Mouse (Mus musculus) limb, embryonic 12.5 days (tissue): ENCODE data around the gene Fundc2. TPM values are rescaled to one million over a fixed set of nuclear protein-coding genes. Genes with fewer than 3 reads are reported as not detected.

ENCODE experiments used
- ATAC-seq: fragments of 200-750 bp; cut with Nextera tagmentation; 2 replicates; pipeline ENCODE4 v1.8.0; 2017; ENCODE audit warnings: low read depth, moderate TSS enrichment; ENCODE audit not compliant: insufficient number of reproducible peaks, insufficient read depth, low FRiP score, low TSS enrichment
- H3K27ac ChIP-seq: fragments of 300-500 bp; sonication (generic); 2 replicates; pipeline ENCODE4 v1.5.1; 2016; ENCODE audit warnings: mild to moderate bottlenecking, moderate library complexity
- H3K27me3 ChIP-seq: fragments of 300-500 bp; sonication (generic); 2 replicates; pipeline ENCODE4 v1.6.1; 2016; ENCODE audit warnings: mild to moderate bottlenecking, moderate library complexity
- H3K36me3 ChIP-seq: fragments of 300-500 bp; sonication (generic); 2 replicates; pipeline ENCODE4 v1.6.1; 2016; ENCODE audit warnings: mild to moderate bottlenecking, moderate library complexity
- H3K4me1 ChIP-seq: fragments of 300-500 bp; sonication (generic); replicated peaks from 2 replicates; pipeline ENCODE4 v1.6.1; 2016
- H3K4me2 ChIP-seq: fragments of 300-500 bp; sonication (generic); 2 replicates; pipeline ENCODE4 v1.6.1; 2016; ENCODE audit warnings: mild to moderate bottlenecking, moderate library complexity
- H3K4me3 ChIP-seq: fragments of 300-500 bp; sonication (generic); replicated peaks from 2 replicates; pipeline ENCODE4 v1.5.1; 2016; ENCODE audit warnings: mild to moderate bottlenecking
- H3K9ac ChIP-seq: fragments of 300-500 bp; sonication (generic); replicated peaks from 2 replicates; pipeline ENCODE4 v1.6.1; 2016; ENCODE audit warnings: mild to moderate bottlenecking, moderate library complexity
- H3K9me3 ChIP-seq: fragments of 300-500 bp; sonication (generic); 2 replicates; pipeline ENCODE4 v1.6.1; 2016; ENCODE audit warnings: mild to moderate bottlenecking, moderate library complexity
- WGBS: fragments of 180-500 bp; shearing (Covaris S2); methylation state at CpG from one replicate; pipeline ENCODE4 v1.1.7; 2016; 5-methylcytosine and 5-hydroxymethylcytosine counted together
- polyA plus RNA-seq: library from polyadenylated mRNA; unstranded; fragments of >200 nt; fragmentation: Nextera tagmentation; extraction: Ambion mirVana; gene quantifications from 2 replicates; pipeline ENCODE4 v1.2.1, GENCODE M21; 2016

Gene Fundc2
- polyA plus RNA-seq, result 47.2 and 47.6 TPM in 2 replicates

- 12% methylated on average over 25 of the region's 25 CpGs for WGBS
- H3K4me2 ChIP-seq, result peak within 1 kb of the TSS; percentile 49
- no peaks in the 10 kb centered on the region for H3K4me1 ChIP-seq
- no peaks in the 10 kb centered on the region for H3K9me3 ChIP-seq
- peak; percentile 95 for ATAC-seq
- H3K36me3 ChIP-seq, result no peaks in the 10 kb centered on the region
- H3K4me3 ChIP-seq, result peak within 1 kb of the TSS; percentile 47
- H3K9ac ChIP-seq, result peak within 1 kb of the TSS; percentile 56; the same call in 1 of the 2 replicates
- peak within 1 kb of the TSS; percentile 72 for H3K27ac ChIP-seq
- H3K27me3 ChIP-seq, result no peaks in the 10 kb centered on the region
These were observed at the start of gene Fundc2, which contains the start of gene F8 for GRCm38 (mm10) chrX:75382195-75382771. Gene Fundc2, plus strand, starts transcription at chrX:75382399. Gene F8, minus strand, starts transcription at chrX:75382615.

GRCm38 (mm10) chrX:75370197-75370596 lies 12.0 kb upstream of the Fundc2 start:
- no peaks in the 10 kb centered on the region for H3K4me1 ChIP-seq
- no peaks in the 10 kb centered on the region for H3K9me3 ChIP-seq
- no peak overlapping the region for H3K4me3 ChIP-seq
- no peaks in the 10 kb centered on the region for H3K36me3 ChIP-seq
- no peak overlapping the region for H3K27ac ChIP-seq
- ATAC-seq, result no peak
- H3K27me3 ChIP-seq, result no peaks in the 10 kb centered on the region
- no peak overlapping the region for H3K9ac ChIP-seq
- no peak overlapping the region for H3K4me2 ChIP-seq

- Histone ChIP-seq H3K9me3 (no peaks in the 10 kb centered on the region), H3K36me3 (no peaks in the 10 kb centered on the region), H3K4me2 (no peak overlapping the region), H3K4me3 (no peak overlapping the region), H3K4me1 (no peaks in the 10 kb centered on the region), H3K27me3 (no peaks in the 10 kb centered on the region), H3K9ac (no peak overlapping the region), H3K27ac (no peak overlapping the region)
- 79% methylated on average over 2 of the region's 2 CpGs for WGBS
- no peak for ATAC-seq
These were observed 9.4 kb upstream of the Fundc2 start for GRCm38 (mm10) chrX:75372666-75373425.

GRCm38 (mm10) chrX:75376815-75377214 lies 5.4 kb upstream of the Fundc2 start:
- Histone ChIP-seq H3K4me1 (no peaks in the 10 kb centered on the region), H3K36me3 (no peaks in the 10 kb centered on the region), H3K27ac (no peak overlapping the region), H3K4me2 (no peak overlapping the region), H3K9me3 (no peaks in the 10 kb centered on the region), H3K4me3 (no peak overlapping the region), H3K9ac (no peak overlapping the region), H3K27me3 (no peaks in the 10 kb centered on the region)
- ATAC-seq, result no peak

GRCm38 (mm10) chrX:75381176-75381575 lies 1.0 kb upstream of the Fundc2 start:
- H3K27ac ChIP-seq, result no peak overlapping the region
- H3K4me2 ChIP-seq, result no peak overlapping the region
- no peaks in the 10 kb centered on the region for H3K4me1 ChIP-seq
- no peak overlapping the region for H3K9ac ChIP-seq
- H3K9me3 ChIP-seq, result no peaks in the 10 kb centered on the region
- H3K36me3 ChIP-seq, result no peaks in the 10 kb centered on the region
- H3K4me3 ChIP-seq, result no peak overlapping the region
- ATAC-seq, result no peak
- 83% methylated on average over 1 of the region's 1 CpGs for WGBS
- no peaks in the 10 kb centered on the region for H3K27me3 ChIP-seq

GRCm38 (mm10) chrX:75381699-75382098 lies 500 bp upstream of the Fundc2 start:
- no peak overlapping the region for H3K9ac ChIP-seq
- peak overlapping the region; percentile 47 for H3K4me3 ChIP-seq
- WGBS, result 76% methylated on average over 5 of the region's 5 CpGs
- H3K36me3 ChIP-seq, result no peaks in the 10 kb centered on the region
- H3K4me2 ChIP-seq, result peak overlapping the region; percentile 49
- H3K9me3 ChIP-seq, result no peaks in the 10 kb centered on the region
- H3K27ac ChIP-seq, result no peak overlapping the region
- no peak for ATAC-seq
- H3K4me1 ChIP-seq, result no peaks in the 10 kb centered on the region
- no peaks in the 10 kb centered on the region for H3K27me3 ChIP-seq

GRCm38 (mm10) chrX:75399471-75399870 lies 17.3 kb downstream of the Fundc2 start:
- Histone ChIP-seq H3K36me3 (peaks cover 12% of the 10 kb centered on the region), H3K27ac (no peak overlapping the region), H3K4me3 (no peak overlapping the region), H3K9ac (no peak overlapping the region), H3K9me3 (no peaks in the 10 kb centered on the region), H3K4me2 (no peak overlapping the region), H3K4me1 (no peaks in the 10 kb centered on the region), H3K27me3 (no peaks in the 10 kb centered on the region)
- WGBS, result 82% methylated on average over 1 of the region's 1 CpGs
- no peak for ATAC-seq

- no peak for ATAC-seq
- Histone ChIP-seq H3K27me3 (no peaks in the 10 kb centered on the region), H3K4me3 (no peak overlapping the region), H3K4me1 (no peaks in the 10 kb centered on the region), H3K27ac (no peak overlapping the region), H3K36me3 (peaks cover 9% of the 10 kb centered on the region), H3K9ac (no peak overlapping the region), H3K4me2 (no peak overlapping the region), H3K9me3 (no peaks in the 10 kb centered on the region)
- WGBS, result 87% methylated on average over 2 of the region's 2 CpGs
These were observed 20.5 kb downstream of the Fundc2 start for GRCm38 (mm10) chrX:75402668-75403067.

GRCm38 (mm10) chrX:75403350-75403749 lies 21.2 kb downstream of the Fundc2 start:
- peaks cover 9% of the 10 kb centered on the region for H3K36me3 ChIP-seq
- no peak overlapping the region for H3K4me2 ChIP-seq
- no peaks in the 10 kb centered on the region for H3K4me1 ChIP-seq
- no peak for ATAC-seq
- H3K27me3 ChIP-seq, result no peaks in the 10 kb centered on the region
- H3K9ac ChIP-seq, result no peak overlapping the region
- H3K9me3 ChIP-seq, result no peaks in the 10 kb centered on the region
- no peak overlapping the region for H3K27ac ChIP-seq
- no peak overlapping the region for H3K4me3 ChIP-seq

GRCm38 (mm10) chrX:75409711-75410110 lies 27.5 kb downstream of the Fundc2 start:
- H3K27ac ChIP-seq, result no peak overlapping the region
- H3K9ac ChIP-seq, result no peak overlapping the region
- no peak overlapping the region for H3K4me2 ChIP-seq
- 94% methylated on average over 1 of the region's 1 CpGs for WGBS
- no peaks in the 10 kb centered on the region for H3K4me1 ChIP-seq
- no peak for ATAC-seq
- no peaks in the 10 kb centered on the region for H3K9me3 ChIP-seq
- H3K27me3 ChIP-seq, result no peaks in the 10 kb centered on the region
- no peaks in the 10 kb centered on the region for H3K36me3 ChIP-seq
- H3K4me3 ChIP-seq, result no peak overlapping the region

GRCm38 (mm10) chrX:75415936-75416785 lies 34.0 kb downstream of the Fundc2 start, which contains the start of the genes Cmc4, Mtcp1 and Brcc3:
Gene Cmc4, minus strand, starts transcription at chrX:75416584.
Gene Mtcp1, minus strand, starts transcription at chrX:75416588.
Gene Brcc3, plus strand, starts transcription at chrX:75416628.
- no peaks in the 10 kb centered on the region for H3K36me3 ChIP-seq
- H3K9ac ChIP-seq, result peak within 1 kb of the TSS; percentile 52
- 11% methylated on average over 52 of the region's 52 CpGs for WGBS
- H3K27ac ChIP-seq, result peak within 1 kb of the TSS; percentile 89
- peak within 1 kb of the TSS; percentile 51 for H3K4me2 ChIP-seq
- peak within 1 kb of the TSS; percentile 48 for H3K4me3 ChIP-seq
- no peaks in the 10 kb centered on the region for H3K9me3 ChIP-seq
- peak; percentile 99 for ATAC-seq
- no peaks in the 10 kb centered on the region for H3K27me3 ChIP-seq
- H3K4me1 ChIP-seq, result no peaks in the 10 kb centered on the region
